ENCODE assay signal across 19 mouse cellular contexts in genomic region chr17:93321482-93321881, GRCm38 (mm10).
"Had no signal": no experiment of that assay in that cellular context is flagged by ENCODE, and none has a peak within 500 bp of the region (broad histone marks: within the 10 kb centered on the region; RNA-seq: fewer than 3 reads in every experiment).

No protein-coding gene starts in this region.

- H3K9ac ChIP-seq: limb, embryonic 12.5 days; limb, embryonic 15.5 days; liver, embryonic 14.5 days; midbrain, embryonic 12.5 days; midbrain, embryonic 15.5 days; neural tube, embryonic 13.5 days; stomach, embryonic 15.5 days had no signal

- H3K4me3 ChIP-seq: limb, embryonic 12.5 days; limb, embryonic 15.5 days; midbrain, embryonic 12.5 days; midbrain, embryonic 15.5 days; neural tube, embryonic 13.5 days; stomach, embryonic 15.5 days had no signal

- H3K27ac ChIP-seq: limb, embryonic 12.5 days; limb, embryonic 15.5 days; liver, embryonic 14.5 days; midbrain, embryonic 12.5 days; midbrain, embryonic 15.5 days; neural tube, embryonic 13.5 days; stomach, embryonic 15.5 days had no signal

- H3K9me3 ChIP-seq: limb, embryonic 12.5 days; limb, embryonic 15.5 days; midbrain, embryonic 12.5 days; midbrain, embryonic 15.5 days; stomach, embryonic 15.5 days had no signal

- ATAC-seq: midbrain, embryonic 15.5 days had no signal

- DNase-seq: kidney, adult 9 months; kidney, postnatal 14 days; kidney, postnatal 4 days; left cerebral cortex, postnatal 4 days; lung, adult 18-20 months; lung, postnatal 14 days; lung, postnatal 4 days; retina, postnatal 1 day; right cerebral cortex, postnatal 25 days; spleen, adult 18-20 months; thymus, postnatal 36 days had no signal

- H3K4me1 ChIP-seq: limb, embryonic 12.5 days; limb, embryonic 15.5 days; midbrain, embryonic 12.5 days; midbrain, embryonic 15.5 days; neural tube, embryonic 13.5 days; stomach, embryonic 15.5 days had no signal

- H3K4me2 ChIP-seq: limb, embryonic 12.5 days; limb, embryonic 15.5 days; liver, embryonic 11.5 days; midbrain, embryonic 12.5 days; midbrain, embryonic 15.5 days; neural tube, embryonic 13.5 days; stomach, embryonic 15.5 days had no signal

- H3K27me3 ChIP-seq: limb, embryonic 12.5 days; limb, embryonic 15.5 days; midbrain, embryonic 12.5 days; midbrain, embryonic 15.5 days; stomach, embryonic 15.5 days had no signal

- H3K36me3 ChIP-seq: limb, embryonic 12.5 days; limb, embryonic 15.5 days; midbrain, embryonic 12.5 days; midbrain, embryonic 15.5 days; neural tube, embryonic 13.5 days; stomach, embryonic 15.5 days had no signal
